8 mouse cellular contexts compared by ENCODE assay signal in the genomic region with DNA sequence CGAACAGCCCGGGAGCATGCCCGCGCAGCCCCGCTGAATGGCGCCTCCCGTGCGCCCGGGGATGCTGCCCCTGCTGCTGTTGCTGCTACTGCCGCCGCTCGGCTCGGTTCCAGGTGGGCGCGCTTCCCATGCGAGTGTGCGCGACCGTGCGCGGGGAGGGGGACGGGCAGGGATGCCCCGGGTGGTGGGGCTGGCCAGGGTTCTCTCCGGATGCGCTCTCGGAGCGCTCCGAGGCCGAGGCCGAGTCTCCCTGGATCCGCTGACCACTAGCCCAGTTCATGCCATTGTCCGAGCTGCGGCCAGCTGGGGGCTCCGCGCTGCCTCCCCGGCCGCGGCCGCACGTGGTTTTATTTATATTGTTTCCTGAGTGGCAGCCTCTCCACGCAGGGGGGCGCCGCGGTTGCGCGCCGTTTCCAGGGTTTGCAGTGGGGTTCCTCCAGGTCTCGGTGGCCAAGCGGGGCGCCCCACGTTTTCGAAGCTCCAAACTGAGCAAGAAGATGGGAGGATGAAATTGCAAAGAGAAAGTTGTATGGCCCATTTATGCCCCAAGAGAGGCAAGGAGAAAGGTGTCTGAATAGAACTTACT. TPM values are rescaled to one million over a fixed set of nuclear protein-coding genes. Genes with fewer than 3 reads are reported as not detected.
DNase-seq lines count a peak whose midpoint lies in the region; ATAC-seq and TF ChIP-seq lines count a peak whose summit lies in the region.

No protein-coding gene starts in this region.

- H3K9me3 ChIP-seq in kidney, embryonic 15.5 days (replicated peaks) = no peaks in the 10 kb centered on the region
- H3K9me3 ChIP-seq in limb, embryonic 14.5 days (ENCODE audit: control insufficient read depth, low read length) = no peaks in the 10 kb centered on the region
- no peaks in the 10 kb centered on the region for H3K9me3 ChIP-seq in neural tube, embryonic 12.5 days

- H3K36me3 ChIP-seq in kidney, embryonic 15.5 days = no peaks in the 10 kb centered on the region
- no peaks in the 10 kb centered on the region for H3K36me3 ChIP-seq in limb, embryonic 14.5 days (ENCODE audit: control insufficient read depth, insufficient read depth, low read length)
- H3K36me3 ChIP-seq in neural tube, embryonic 12.5 days = no peaks in the 10 kb centered on the region

- intact Hi-C loops in gastrocnemius, postnatal 36 days (cut with DNase I) = no loop called here

- peak overlapping the region; percentile 86 for H3K27ac ChIP-seq in kidney, embryonic 15.5 days
- H3K27ac ChIP-seq in limb, embryonic 14.5 days (replicated peaks; ENCODE audit: low read depth, low read length) = no peak overlapping the region
- H3K27ac ChIP-seq in neural tube, embryonic 12.5 days = peak overlapping the region; percentile 53; the same call in 1 of the 2 replicates

- WGBS in kidney, embryonic 15.5 days = under 1% methylated on average over 42 of the region's 52 CpGs
- 2% methylated on average over 39 of the region's 52 CpGs for WGBS in limb, embryonic 14.5 days
- WGBS in neural tube, embryonic 12.5 days = 1% methylated on average over 52 of the region's 52 CpGs

- peak; percentile 47 for DNase-seq in ovary, postnatal 36 days (ENCODE audit: low spot score)
- DNase-seq in ovary, adult 18-20 months (ENCODE audit: low spot score) = no peak
- DNase-seq in cerebellum, postnatal 36 days = peak; percentile 29 to 40
- DNase-seq in gastrocnemius, postnatal 36 days = peak; percentile 21 to 41
- DNase-seq in limb, embryonic 14.5 days (ENCODE audit: low spot score) = peak; percentile 47
- DNase-seq in thymus, postnatal 10 days (ENCODE audit: low spot score in 2 of 2) = peak; percentile 35 to 60

- ATAC-seq in kidney, embryonic 15.5 days (replicated peaks; ENCODE audit: low FRiP score) = peak; percentile 81
- peak; percentile 56; the same call in 1 of the 2 replicates for ATAC-seq in limb, embryonic 14.5 days (ENCODE audit: low FRiP score, low read depth)
- ATAC-seq in neural tube, embryonic 12.5 days (ENCODE audit: low FRiP score, low read depth) = peak; percentile 86

- no peak for TF ChIP-seq POLR2A in limb, embryonic 14.5 days (IDR thresholded peaks at IDR 0.05; ENCODE audit: borderline replicate concordance, extremely low read depth, insufficient read depth, insufficient read length)

- no peaks in the 10 kb centered on the region for H3K27me3 ChIP-seq in kidney, embryonic 15.5 days
- peaks cover 32% of the 10 kb centered on the region for H3K27me3 ChIP-seq in limb, embryonic 14.5 days (ENCODE audit: control insufficient read depth, insufficient read depth, low read length)
- no peaks in the 10 kb centered on the region for H3K27me3 ChIP-seq in neural tube, embryonic 12.5 days (replicated peaks)

- peaks cover 42% of the 10 kb centered on the region for H3K4me1 ChIP-seq in kidney, embryonic 15.5 days
- H3K4me1 ChIP-seq in limb, embryonic 14.5 days (ENCODE audit: control insufficient read depth, insufficient read depth, low read length) = peaks cover 15% of the 10 kb centered on the region
- H3K4me1 ChIP-seq in neural tube, embryonic 12.5 days = peaks cover 21% of the 10 kb centered on the region

- H3K9ac ChIP-seq in kidney, embryonic 15.5 days = peak overlapping the region; percentile 66
- peak overlapping the region; percentile 76 for H3K9ac ChIP-seq in limb, embryonic 14.5 days (ENCODE audit: low read depth, low read length, severe bottlenecking)
- peak overlapping the region; percentile 92 for H3K9ac ChIP-seq in neural tube, embryonic 12.5 days

- peak overlapping the region; percentile 62 for H3K4me3 ChIP-seq in kidney, embryonic 15.5 days (replicated peaks)
- peak overlapping the region; percentile 71 for H3K4me3 ChIP-seq in limb, embryonic 14.5 days (replicated peaks; ENCODE audit: low read length)
- peak overlapping the region; percentile 92 for H3K4me3 ChIP-seq in neural tube, embryonic 12.5 days

- H3K4me2 ChIP-seq in kidney, embryonic 15.5 days = peak overlapping the region; percentile 91
- H3K4me2 ChIP-seq in limb, embryonic 14.5 days (replicated peaks; ENCODE audit: low read depth, low read length, severe bottlenecking) = peak overlapping the region; percentile 100
- peak overlapping the region; percentile 100 for H3K4me2 ChIP-seq in neural tube, embryonic 12.5 days (replicated peaks)

RNA-seq across cellular contexts. Expression of a gene that starts 0.8 kb away (rescaled TPM):
- total RNA-seq in gastrocnemius, postnatal 36 days (2021) = under 1 TPM; 0.10 to 0.26 TPM
- polyA plus RNA-seq in kidney, embryonic 15.5 days (2015; fragmentation: Nextera tagmentation; extraction: Ambion mirVana) = 2.1 and 2.6 TPM in 2 replicates
- 0.57 and 0.60 TPM in 2 replicates for polyA plus RNA-seq in limb, embryonic 14.5 days (2012; rRNA removed)
- polyA plus RNA-seq in limb, embryonic 14.5 days (2014; fragmentation: Nextera tagmentation; extraction: Ambion mirVana) = 0.46 and 0.87 TPM in 2 replicates
- polyA plus RNA-seq in neural tube, embryonic 12.5 days (2016; fragmentation: Nextera tagmentation; extraction: Ambion mirVana) = 1.2 and 1.5 TPM in 2 replicates
